Mouse (Mus musculus): ENCODE results near the gene Gfi1.

DNA sequence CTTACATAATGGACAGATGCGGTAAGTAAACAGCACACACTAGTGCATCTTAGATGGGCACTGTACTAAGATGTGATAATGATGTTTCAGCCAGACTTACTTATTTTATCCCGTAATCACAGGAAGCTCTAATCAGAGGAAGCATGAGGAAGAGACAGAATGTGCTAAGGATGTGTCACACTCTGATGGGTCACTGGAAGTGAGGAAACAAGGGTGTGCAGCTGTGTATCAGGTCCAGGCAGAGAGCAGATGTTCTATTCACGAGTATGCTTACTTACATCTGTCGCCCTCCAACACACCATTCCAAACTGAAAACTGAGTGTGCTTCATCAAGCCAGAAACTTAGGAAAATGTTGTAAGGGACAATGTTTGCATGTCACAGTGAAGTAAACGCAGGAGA lies 46.2 kb upstream of the Gfi1 start:
- TF ChIP-seq POLR2A (IDR thresholded peaks at IDR 0.05; ENCODE audit: insufficient read depth, low read depth, low read length) = no peak
- no peak for TF ChIP-seq CTCF (IDR thresholded peaks at IDR 0.05)
